Mouse (Mus musculus): ENCODE measurements around the gene Mast4. TPM values are rescaled to one million over a fixed set of nuclear protein-coding genes. Genes with fewer than 3 reads are reported as not detected.

The Mast4 gene
- polyA plus RNA-seq, 1 experiment from 2014 or later, result 31.8 TPM

GRCm38 (mm10) chr13:103206644-103207043 lies 127.7 kb downstream of the Mast4 start:
- Histone ChIP-seq H3K9me3 (no peaks in the 10 kb centered on the region), H3K27me3 (no peaks in the 10 kb centered on the region), H3K4me2 (no peak overlapping the region), H3K36me3 (no peaks in the 10 kb centered on the region), H3K4me1 (peaks cover 5% of the 10 kb centered on the region; the same call in 1 of the 2 replicates), H3K9ac (no peak overlapping the region), H3K27ac (no peak overlapping the region), H3K4me3 (no peak overlapping the region)
- WGBS, result 76% methylated on average over 9 of the region's 9 CpGs
- no peak for ATAC-seq (ENCODE audit: borderline replicate concordance, extremely low read depth, low FRiP score, low TSS enrichment)

GRCm38 (mm10) chr13:103205191-103205590 lies 129.1 kb downstream of the Mast4 start:
- 81% methylated on average over 5 of the region's 5 CpGs for WGBS
- no peak overlapping the region for H3K4me2 ChIP-seq

GRCm38 (mm10) chr13:103203376-103203895 lies 130.9 kb downstream of the Mast4 start:
- H3K9ac ChIP-seq, result no peak overlapping the region
- H3K36me3 ChIP-seq, result no peaks in the 10 kb centered on the region
- H3K9me3 ChIP-seq, result no peaks in the 10 kb centered on the region
- no peak overlapping the region for H3K4me3 ChIP-seq
- H3K27me3 ChIP-seq, result no peaks in the 10 kb centered on the region
- no peak overlapping the region for H3K27ac ChIP-seq
- no peaks in the 10 kb centered on the region for H3K4me1 ChIP-seq
- 50% methylated on average over 1 of the region's 1 CpGs for WGBS
- no peak for ATAC-seq (ENCODE audit: borderline replicate concordance, extremely low read depth, low FRiP score, low TSS enrichment)
- no peak overlapping the region for H3K4me2 ChIP-seq

More at GRCm38 (mm10) chr13:103205191-103205590, 129.1 kb downstream of the Mast4 start:
- no peaks in the 10 kb centered on the region for H3K27me3 ChIP-seq
- H3K27ac ChIP-seq, result no peak overlapping the region
- no peaks in the 10 kb centered on the region for H3K4me1 ChIP-seq
- no peak overlapping the region for H3K4me3 ChIP-seq
- no peak for ATAC-seq (ENCODE audit: borderline replicate concordance, extremely low read depth, low FRiP score, low TSS enrichment)
- H3K9me3 ChIP-seq, result no peaks in the 10 kb centered on the region
- H3K36me3 ChIP-seq, result no peaks in the 10 kb centered on the region
- no peak overlapping the region for H3K9ac ChIP-seq

- H3K9me3 ChIP-seq, result no peaks in the 10 kb centered on the region
- H3K9ac ChIP-seq, result no peak overlapping the region
- no peaks in the 10 kb centered on the region for H3K4me1 ChIP-seq
- no peak for ATAC-seq (ENCODE audit: borderline replicate concordance, extremely low read depth, low FRiP score, low TSS enrichment)
- no peak overlapping the region for H3K4me2 ChIP-seq
- WGBS, result 58% methylated on average over 10 of the region's 10 CpGs
- H3K27ac ChIP-seq, result no peak overlapping the region
- no peaks in the 10 kb centered on the region for H3K27me3 ChIP-seq
- H3K4me3 ChIP-seq, result no peak overlapping the region
- H3K36me3 ChIP-seq, result no peaks in the 10 kb centered on the region
Observed at GRCm38 (mm10) chr13:103201016-103201760, 133.1 kb downstream of the Mast4 start.

GRCm38 (mm10) chr13:103199823-103200660 lies 134.3 kb downstream of the Mast4 start:
- Histone ChIP-seq H3K4me1 (no peaks in the 10 kb centered on the region), H3K4me3 (no peak overlapping the region), H3K4me2 (no peak overlapping the region), H3K36me3 (no peaks in the 10 kb centered on the region), H3K27me3 (no peaks in the 10 kb centered on the region), H3K9me3 (no peaks in the 10 kb centered on the region), H3K27ac (no peak overlapping the region), H3K9ac (no peak overlapping the region)
- 37% methylated on average over 2 of the region's 2 CpGs for WGBS
- no peak for ATAC-seq (ENCODE audit: borderline replicate concordance, extremely low read depth, low FRiP score, low TSS enrichment)

GRCm38 (mm10) chr13:103198210-103198940 lies 135.9 kb downstream of the Mast4 start:
- no peak overlapping the region for H3K4me3 ChIP-seq
- H3K27me3 ChIP-seq, result no peaks in the 10 kb centered on the region
- H3K36me3 ChIP-seq, result no peaks in the 10 kb centered on the region
- no peak overlapping the region for H3K4me2 ChIP-seq
- no peak overlapping the region for H3K9ac ChIP-seq
- ATAC-seq (ENCODE audit: borderline replicate concordance, extremely low read depth, low FRiP score, low TSS enrichment), result no peak
- 84% methylated on average over 9 of the region's 9 CpGs for WGBS
- H3K9me3 ChIP-seq, result no peaks in the 10 kb centered on the region
- no peaks in the 10 kb centered on the region for H3K4me1 ChIP-seq
- H3K27ac ChIP-seq, result no peak overlapping the region

GRCm38 (mm10) chr13:103196307-103196706 lies 138.0 kb downstream of the Mast4 start:
- WGBS, result 54% methylated on average over 5 of the region's 5 CpGs
- Histone ChIP-seq H3K4me2 (no peak overlapping the region), H3K4me3 (no peak overlapping the region), H3K27ac (no peak overlapping the region), H3K4me1 (no peaks in the 10 kb centered on the region), H3K27me3 (no peaks in the 10 kb centered on the region), H3K9me3 (no peaks in the 10 kb centered on the region), H3K36me3 (no peaks in the 10 kb centered on the region), H3K9ac (no peak overlapping the region)
- ATAC-seq (ENCODE audit: borderline replicate concordance, extremely low read depth, low FRiP score, low TSS enrichment), result no peak

GRCm38 (mm10) chr13:103195847-103196246 lies 138.4 kb downstream of the Mast4 start:
- Histone ChIP-seq H3K36me3 (no peaks in the 10 kb centered on the region), H3K4me3 (no peak overlapping the region), H3K9me3 (no peaks in the 10 kb centered on the region), H3K27ac (no peak overlapping the region), H3K27me3 (no peaks in the 10 kb centered on the region), H3K4me1 (no peaks in the 10 kb centered on the region), H3K4me2 (no peak overlapping the region), H3K9ac (no peak overlapping the region)
- WGBS, result 69% methylated on average over 3 of the region's 3 CpGs
- ATAC-seq (ENCODE audit: borderline replicate concordance, extremely low read depth, low FRiP score, low TSS enrichment), result no peak

GRCm38 (mm10) chr13:103183566-103183965 lies 150.7 kb downstream of the Mast4 start:
- Histone ChIP-seq H3K9me3 (no peaks in the 10 kb centered on the region), H3K9ac (no peak overlapping the region), H3K27ac (no peak overlapping the region), H3K4me2 (no peak overlapping the region), H3K4me1 (no peaks in the 10 kb centered on the region), H3K36me3 (no peaks in the 10 kb centered on the region), H3K4me3 (no peak overlapping the region), H3K27me3 (no peaks in the 10 kb centered on the region)
- WGBS, result 77% methylated on average over 5 of the region's 5 CpGs
- ATAC-seq (ENCODE audit: borderline replicate concordance, extremely low read depth, low FRiP score, low TSS enrichment), result no peak

GRCm38 (mm10) chr13:103181836-103182235 lies 152.5 kb downstream of the Mast4 start:
- WGBS, result 91% methylated on average over 9 of the region's 9 CpGs
- Histone ChIP-seq H3K27me3 (no peaks in the 10 kb centered on the region), H3K4me2 (no peak overlapping the region), H3K9ac (no peak overlapping the region), H3K36me3 (no peaks in the 10 kb centered on the region), H3K9me3 (no peaks in the 10 kb centered on the region), H3K4me3 (no peak overlapping the region), H3K4me1 (no peaks in the 10 kb centered on the region), H3K27ac (no peak overlapping the region)
- ATAC-seq (ENCODE audit: borderline replicate concordance, extremely low read depth, low FRiP score, low TSS enrichment), result no peak

GRCm38 (mm10) chr13:103176871-103177270 lies 157.4 kb downstream of the Mast4 start:
- Histone ChIP-seq H3K9me3 (no peaks in the 10 kb centered on the region), H3K4me3 (no peak overlapping the region), H3K27ac (no peak overlapping the region), H3K4me1 (no peaks in the 10 kb centered on the region), H3K9ac (no peak overlapping the region), H3K4me2 (no peak overlapping the region), H3K36me3 (no peaks in the 10 kb centered on the region), H3K27me3 (no peaks in the 10 kb centered on the region)
- WGBS, result 74% methylated on average over 7 of the region's 7 CpGs
- no peak for ATAC-seq (ENCODE audit: borderline replicate concordance, extremely low read depth, low FRiP score, low TSS enrichment)
